15 mouse cellular contexts compared by ENCODE assay signal in genomic region chr11:51047809-51048208, GRCm38 (mm10). TPM values are rescaled to one million over a fixed set of nuclear protein-coding genes. Genes with fewer than 3 reads are reported as not detected.
DNase-seq lines count a peak whose midpoint lies in the region; TF ChIP-seq lines count a peak whose summit lies in the region.
"Not testable (repeated sequence)": the region's sequence is repeated elsewhere in the genome, so short reads cannot be mapped to it uniquely, and the experiment has no call there.
"Had no signal": no experiment of that assay in that cellular context is flagged by ENCODE, and none has a peak within 500 bp of the region (broad histone marks: within the 10 kb centered on the region; RNA-seq: fewer than 3 reads in every experiment).

TSS of gene Olfr1375 (plus strand) at chr11:51048109.

- not testable (repeated sequence) for TF ChIP-seq CTCF in kidney, adult 2 months (conservative IDR thresholded peaks at IDR 0.05; ENCODE audit: insufficient read depth, insufficient read length, low read depth, low read length)

- not testable (repeated sequence) for H3K4me3 ChIP-seq in kidney, adult 2 months (ENCODE audit: insufficient read depth, low read depth, low read length)

- TF ChIP-seq POLR2A in kidney, adult 2 months (IDR thresholded peaks at IDR 0.05; ENCODE audit: low read depth, low read length), result not testable (repeated sequence)

- not testable (repeated sequence) for H3K27me3 ChIP-seq in kidney, adult 2 months (replicated peaks; ENCODE audit: control insufficient read depth, insufficient read depth, low read length)

- DNase-seq in NIH3T3 (ENCODE audit: low read depth), result peak; percentile 13
- DNase-seq in adipocyte (ENCODE audit: low spot score), result peak; percentile 13
- peak; percentile 47 for DNase-seq in kidney, adult 2 months
- DNase-seq in kidney, adult 9 months, result peak; percentile 19
- peak; percentile 14 for DNase-seq in kidney, postnatal 14 days
- DNase-seq in kidney, postnatal 25 days, result peak; percentile 32 to 36
- DNase-seq in kidney, postnatal 36 days, result peak; percentile 29 to 31

- H3K27ac ChIP-seq in kidney, adult 2 months (ENCODE audit: insufficient read depth, low read depth, low read length), result not testable (repeated sequence)

- WGBS in kidney, adult 2 months, result 37% methylated on average over 3 of the region's 3 CpGs

- H3K36me3 ChIP-seq in kidney, adult 2 months (ENCODE audit: control insufficient read depth, insufficient read depth, low read length), result not testable (repeated sequence)

- not testable (repeated sequence) for H3K4me1 ChIP-seq in kidney, adult 2 months (ENCODE audit: control insufficient read depth, insufficient read depth, low read length)

RNA-seq across cellular contexts. Expression of gene Olfr1375, which starts in this region (rescaled TPM):
- polyA plus RNA-seq in kidney, adult 2 months (2012; rRNA removed), result not detected in 2 replicates
- polyA plus RNA-seq: activated CD4-positive, CD25-positive, alpha-beta regulatory T cell, adult 4 months; adrenal gland, adult 2 months; brain, embryonic 14.5 days; C2C12; CD4-positive, CD25-positive, alpha-beta regulatory T cell, adult 4 months; cerebellum, adult 2 months; G1E; Patski had no signal

Comparison
In these comparisons a context has a peak if more than half of its experiments do, and no peak if none do; other contexts are left out.
1. Peak in DNase-seq in kidney, adult 2 months; RNA of the gene not detected or under 1 TPM.